ENCODE assay signal across 7 mouse cellular contexts in genomic region chr11:74870991-74871622, GRCm38 (mm10). TPM values are rescaled to one million over a fixed set of nuclear protein-coding genes. Genes with fewer than 3 reads are reported as not detected.
A peak's percentile ranks its signal among the peaks of the same experiment; 100 is the strongest.
DNase-seq lines count a peak whose midpoint lies in the region; ATAC-seq and TF ChIP-seq lines count a peak whose summit lies in the region.

No protein-coding gene starts in this region.

- no peaks in the 10 kb centered on the region for H3K27me3 ChIP-seq in embryonic facial prominence, embryonic 15.5 days
- H3K27me3 ChIP-seq in midbrain, postnatal 0 days (ENCODE audit: insufficient read depth, low read length): no peaks in the 10 kb centered on the region

- ATAC-seq in embryonic facial prominence, embryonic 15.5 days (ENCODE audit: insufficient number of reproducible peaks, low FRiP score, low TSS enrichment, low read depth): peak; percentile 58
- no peak for ATAC-seq in midbrain, postnatal 0 days (ENCODE audit: low FRiP score)

- WGBS in embryonic facial prominence, embryonic 15.5 days: 20% methylated on average over 12 of the region's 12 CpGs
- WGBS in midbrain, postnatal 0 days: 21% methylated on average over 12 of the region's 12 CpGs

- no peak overlapping the region for H3K9ac ChIP-seq in embryonic facial prominence, embryonic 15.5 days
- no peak overlapping the region; the same call in 1 of the 2 replicates for H3K9ac ChIP-seq in midbrain, postnatal 0 days (replicated peaks; ENCODE audit: low read length, poor library complexity, severe bottlenecking)

- H3K4me1 ChIP-seq in embryonic facial prominence, embryonic 15.5 days: peaks cover 20% of the 10 kb centered on the region
- H3K4me1 ChIP-seq in midbrain, postnatal 0 days (ENCODE audit: insufficient read depth, low read length): peaks cover 6% of the 10 kb centered on the region

- DNase-seq in layer of hippocampus, adult 11-12 months (ENCODE audit: low spot score): peak; percentile 58
- no peak for DNase-seq in layer of hippocampus, adult 9-10 months (ENCODE audit: low spot score)
- DNase-seq in layer of hippocampus, adult 8-10 months (ENCODE audit: low spot score in 2 of 2): peak; percentile 59 to 63
- DNase-seq in midbrain, postnatal 0 days (ENCODE audit: low spot score): peak; percentile 58
- DNase-seq in c-Kit-positive CD71-positive TER-119-positive erythroid progenitor cells, embryonic 14.5 days (ENCODE audit: low spot score): no peak
- DNase-seq in kidney, postnatal 25 days: no peak

- no peaks in the 10 kb centered on the region for H3K9me3 ChIP-seq in embryonic facial prominence, embryonic 15.5 days (replicated peaks)
- H3K9me3 ChIP-seq in midbrain, postnatal 0 days (ENCODE audit: low read length): no peaks in the 10 kb centered on the region

- H3K36me3 ChIP-seq in embryonic facial prominence, embryonic 15.5 days: peaks cover 8% of the 10 kb centered on the region; the same call in 1 of the 2 replicates
- peaks cover 24% of the 10 kb centered on the region for H3K36me3 ChIP-seq in midbrain, postnatal 0 days (ENCODE audit: insufficient read depth, low read length)

- no peak overlapping the region for H3K4me2 ChIP-seq in embryonic facial prominence, embryonic 15.5 days (replicated peaks)
- H3K4me2 ChIP-seq in midbrain, postnatal 0 days (ENCODE audit: low read depth, low read length, poor library complexity, severe bottlenecking): no peak overlapping the region; the same call in 1 of the 2 replicates

- H3K4me3 ChIP-seq in embryonic facial prominence, embryonic 15.5 days (replicated peaks): no peak overlapping the region
- no peak overlapping the region for H3K4me3 ChIP-seq in midbrain, postnatal 0 days (ENCODE audit: low read depth, low read length)

- peak; percentile 56 for TF ChIP-seq CTCF in midbrain, postnatal 0 days (IDR thresholded peaks at IDR 0.05)

- H3K27ac ChIP-seq in embryonic facial prominence, embryonic 15.5 days (replicated peaks): peak overlapping the region; percentile 28
- peak overlapping the region; percentile 71 for H3K27ac ChIP-seq in midbrain, postnatal 0 days (ENCODE audit: low read depth, low read length)

RNA-seq across cellular contexts. Expression of gene Sgsm2, which starts 25.8 kb away (rescaled TPM):
- polyA plus RNA-seq in embryonic facial prominence, embryonic 15.5 days (2015; fragmentation: Nextera tagmentation; extraction: Ambion mirVana): 5.8 and 6.8 TPM in 2 replicates
- total RNA-seq in layer of hippocampus, adult 8-10 months (2022): 100 to 1,000 TPM in 1 of 4 experiments, 10 to 100 TPM in 3; 79.3 to 105 (median 92.2) TPM
- total RNA-seq in midbrain, postnatal 0 days (2014; rRNA removed): 49.1 and 62.8 TPM in 2 replicates
- polyA plus RNA-seq in midbrain, postnatal 0 days (2015; fragmentation: Nextera tagmentation; extraction: Ambion mirVana): 28.1 and 28.8 TPM in 2 replicates

RNA-seq across cellular contexts. Expression of gene Tsr1, which starts 26.8 kb away (rescaled TPM):
- 41.2 and 41.8 TPM in 2 replicates for polyA plus RNA-seq in embryonic facial prominence, embryonic 15.5 days (2015; fragmentation: Nextera tagmentation; extraction: Ambion mirVana)
- total RNA-seq in layer of hippocampus, adult 8-10 months (2022): 10 to 100 TPM; 33.1 to 38.4 (median 34.7) TPM
- 23.6 and 28.6 TPM in 2 replicates for total RNA-seq in midbrain, postnatal 0 days (2014; rRNA removed)
- polyA plus RNA-seq in midbrain, postnatal 0 days (2015; fragmentation: Nextera tagmentation; extraction: Ambion mirVana): 21.2 and 22.9 TPM in 2 replicates

RNA-seq across cellular contexts. Expression of gene Mnt, which starts 40.4 kb away (rescaled TPM):
- 6.3 and 6.9 TPM in 2 replicates for polyA plus RNA-seq in embryonic facial prominence, embryonic 15.5 days (2015; fragmentation: Nextera tagmentation; extraction: Ambion mirVana)
- total RNA-seq in layer of hippocampus, adult 8-10 months (2022): 10 to 100 TPM; 33.0 to 41.6 (median 35.6) TPM
- total RNA-seq in midbrain, postnatal 0 days (2014; rRNA removed): 17.6 and 18.6 TPM in 2 replicates
- polyA plus RNA-seq in midbrain, postnatal 0 days (2015; fragmentation: Nextera tagmentation; extraction: Ambion mirVana): 7.4 and 8.4 TPM in 2 replicates

RNA-seq across cellular contexts. Expression of gene Smg6, which starts 54.5 kb away (rescaled TPM):
- 17.5 and 18.1 TPM in 2 replicates for polyA plus RNA-seq in embryonic facial prominence, embryonic 15.5 days (2015; fragmentation: Nextera tagmentation; extraction: Ambion mirVana)
- total RNA-seq in layer of hippocampus, adult 8-10 months (2022): 10 to 100 TPM; 32.4 to 38.8 (median 36.3) TPM
- total RNA-seq in midbrain, postnatal 0 days (2014; rRNA removed): 26.6 and 27.7 TPM in 2 replicates
- polyA plus RNA-seq in midbrain, postnatal 0 days (2015; fragmentation: Nextera tagmentation; extraction: Ambion mirVana): 10.0 and 11.9 TPM in 2 replicates

RNA-seq across cellular contexts. Expression of gene Srr, which starts 54.6 kb away (rescaled TPM):
- 26.9 and 29.6 TPM in 2 replicates for polyA plus RNA-seq in embryonic facial prominence, embryonic 15.5 days (2015; fragmentation: Nextera tagmentation; extraction: Ambion mirVana)
- 10 to 100 TPM; 73.6 to 85.6 (median 83.0) TPM for total RNA-seq in layer of hippocampus, adult 8-10 months (2022)
- 40.5 and 43.1 TPM in 2 replicates for total RNA-seq in midbrain, postnatal 0 days (2014; rRNA removed)
- polyA plus RNA-seq in midbrain, postnatal 0 days (2015; fragmentation: Nextera tagmentation; extraction: Ambion mirVana): 35.6 and 37.6 TPM in 2 replicates

Comparison
In these comparisons a context has a peak if more than half of its experiments do, and no peak if none do; other contexts are left out.
1. DNase-seq: peak in layer of hippocampus, adult 11-12 months (single experiment), layer of hippocampus, adult 8-10 months (2 of 2) and midbrain, postnatal 0 days (single experiment); none in layer of hippocampus, adult 9-10 months (single experiment), c-Kit-positive CD71-positive TER-119-positive erythroid progenitor cells, embryonic 14.5 days (single experiment) and kidney, postnatal 25 days (0 of 2).